Mouse (Mus musculus) adrenal gland, adult (tissue): ENCODE data around the gene Slc17a5.
"Not testable (repeated sequence)": the region's sequence is repeated elsewhere in the genome, so short reads cannot be mapped to it uniquely, and the experiment has no call there.

Source experiments
- DNase-seq, 2 experiments: peaks; one replicate each; pipeline ENCODE4 v3.0.0; 2022 to 2023; ENCODE audit warnings: low spot score in 1 of 2; ENCODE audit not compliant: inconsistent age in 2 of 2

Slc17a5 gene

GRCm38 (mm10) chr9:78520780-78521601, 66.8 kb downstream of the Slc17a5 start:
- DNase-seq = peak; percentile 67 to 87

- peak; percentile 64 to 85 for DNase-seq
These were observed 67.6 kb downstream of the Slc17a5 start for GRCm38 (mm10) chr9:78520127-78520779.

GRCm38 (mm10) chr9:78517237-78517636, 70.6 kb downstream of the Slc17a5 start:
- not testable (repeated sequence) for DNase-seq

GRCm38 (mm10) chr9:78516125-78516524, 71.7 kb downstream of the Slc17a5 start:
- DNase-seq = no peak

- no peak for DNase-seq
These were observed 73.2 kb downstream of the Slc17a5 start for GRCm38 (mm10) chr9:78514681-78515080.

- DNase-seq = peak; percentile 23 to 81
These were observed 73.9 kb downstream of the Slc17a5 start for GRCm38 (mm10) chr9:78513776-78514500.

GRCm38 (mm10) chr9:78511705-78512104, 76.1 kb downstream of the Slc17a5 start:
- DNase-seq = no peak

- peak; percentile 82 to 84 for DNase-seq
These were observed 79.6 kb downstream of the Slc17a5 start for GRCm38 (mm10) chr9:78508106-78508786.

- no peak for DNase-seq
These were observed 81.1 kb downstream of the Slc17a5 start for GRCm38 (mm10) chr9:78506722-78507077.

- no peak for DNase-seq
These were observed 81.7 kb downstream of the Slc17a5 start for GRCm38 (mm10) chr9:78506002-78506721.

GRCm38 (mm10) chr9:78505223-78505622, 82.6 kb downstream of the Slc17a5 start:
- no peak for DNase-seq

GRCm38 (mm10) chr9:78504679-78505078, 83.2 kb downstream of the Slc17a5 start:
- DNase-seq = no peak

- no peak for DNase-seq
These were observed 83.7 kb downstream of the Slc17a5 start for GRCm38 (mm10) chr9:78504133-78504532.

GRCm38 (mm10) chr9:78503223-78504079, 84.4 kb downstream of the Slc17a5 start:
- DNase-seq = peak in 1 of 2 experiments; percentile 39

- no peak for DNase-seq
These were observed 86.6 kb downstream of the Slc17a5 start for GRCm38 (mm10) chr9:78501284-78501683.

- DNase-seq = no peak
These were observed 87.5 kb downstream of the Slc17a5 start for GRCm38 (mm10) chr9:78500386-78500785.

- DNase-seq = no peak
These were observed 94.7 kb downstream of the Slc17a5 start for GRCm38 (mm10) chr9:78493171-78493570.

- DNase-seq = no peak
These were observed 95.6 kb downstream of the Slc17a5 start for GRCm38 (mm10) chr9:78492254-78492653.

GRCm38 (mm10) chr9:78491169-78491568, 96.7 kb downstream of the Slc17a5 start:
- DNase-seq = no peak
